ENCODE assay signal across 16 mouse cellular contexts in the genomic region with DNA sequence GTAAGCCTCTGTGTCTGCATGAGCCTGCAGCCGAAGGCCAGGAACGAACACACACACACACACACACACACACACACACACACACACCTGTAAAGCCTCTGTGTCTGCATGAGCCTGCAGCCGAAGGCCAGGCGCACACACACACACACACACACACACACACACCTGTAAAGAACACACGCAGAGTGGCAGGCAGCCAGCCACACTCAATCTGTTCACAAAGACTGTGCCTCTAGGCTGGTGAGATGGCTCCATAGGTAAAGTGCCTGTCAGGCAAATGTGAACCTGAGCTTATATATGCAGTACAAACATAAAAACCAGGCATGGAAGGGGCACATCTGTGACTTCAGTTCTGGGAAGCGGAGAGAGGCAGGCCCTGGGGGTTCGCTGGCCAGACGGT. TPM values are rescaled to one million over a fixed set of nuclear protein-coding genes. Genes with fewer than 3 reads are reported as not detected.
DNase-seq lines count a peak whose midpoint lies in the region; ATAC-seq lines count a peak whose summit lies in the region.
"Had no signal": no experiment of that assay in that cellular context is flagged by ENCODE, and none has a peak within 500 bp of the region (broad histone marks: within the 10 kb centered on the region; RNA-seq: fewer than 3 reads in every experiment).

No protein-coding gene starts in this region.

- peak overlapping the region; percentile 24 for H3K27ac ChIP-seq in midbrain, embryonic 16.5 days (ENCODE audit: low read length)
- no peak overlapping the region for H3K27ac ChIP-seq in midbrain, embryonic 10.5 days (replicated peaks)
- H3K27ac ChIP-seq in forebrain, embryonic 15.5 days (replicated peaks), result peak overlapping the region; percentile 26; the same call in 1 of the 2 replicates
- peak overlapping the region; percentile 60 for H3K27ac ChIP-seq in neural tube, embryonic 15.5 days (replicated peaks)

- no peaks in the 10 kb centered on the region for H3K27me3 ChIP-seq in midbrain, embryonic 16.5 days (ENCODE audit: control insufficient read depth, insufficient read depth, low read depth, low read length)
- no peaks in the 10 kb centered on the region for H3K27me3 ChIP-seq in midbrain, embryonic 10.5 days (ENCODE audit: low read depth, poor library complexity, severe bottlenecking)
- H3K27me3 ChIP-seq in forebrain, embryonic 15.5 days, result no peaks in the 10 kb centered on the region
- H3K27me3 ChIP-seq in neural tube, embryonic 15.5 days (replicated peaks), result no peaks in the 10 kb centered on the region
- H3K27me3 ChIP-seq: Patski had no signal

- H3K9me3 ChIP-seq in midbrain, embryonic 16.5 days (replicated peaks; ENCODE audit: control insufficient read depth, low read length, poor library complexity, severe bottlenecking), result no peaks in the 10 kb centered on the region
- H3K9me3 ChIP-seq in midbrain, embryonic 10.5 days (replicated peaks), result no peaks in the 10 kb centered on the region
- H3K9me3 ChIP-seq in forebrain, embryonic 15.5 days, result no peaks in the 10 kb centered on the region
- H3K9me3 ChIP-seq in neural tube, embryonic 15.5 days (replicated peaks), result no peaks in the 10 kb centered on the region

- H3K36me3 ChIP-seq in midbrain, embryonic 16.5 days (ENCODE audit: control insufficient read depth, insufficient read depth, low read length), result no peaks in the 10 kb centered on the region
- peaks cover 7% of the 10 kb centered on the region; the same call in 1 of the 2 replicates for H3K36me3 ChIP-seq in midbrain, embryonic 10.5 days
- no peaks in the 10 kb centered on the region for H3K36me3 ChIP-seq in forebrain, embryonic 15.5 days
- H3K36me3 ChIP-seq in neural tube, embryonic 15.5 days, result no peaks in the 10 kb centered on the region

- no peak overlapping the region for H3K4me3 ChIP-seq in midbrain, embryonic 16.5 days (ENCODE audit: low read depth, low read length)
- H3K4me3 ChIP-seq in midbrain, embryonic 10.5 days, result no peak overlapping the region
- no peak overlapping the region for H3K4me3 ChIP-seq in forebrain, embryonic 15.5 days
- H3K4me3 ChIP-seq in neural tube, embryonic 15.5 days (replicated peaks), result no peak overlapping the region

- H3K4me1 ChIP-seq in midbrain, embryonic 16.5 days (ENCODE audit: control insufficient read depth, insufficient read depth, low read length), result peaks cover 36% of the 10 kb centered on the region
- H3K4me1 ChIP-seq in midbrain, embryonic 10.5 days, result peaks cover 68% of the 10 kb centered on the region
- peaks cover 34% of the 10 kb centered on the region for H3K4me1 ChIP-seq in forebrain, embryonic 15.5 days
- peaks cover 60% of the 10 kb centered on the region for H3K4me1 ChIP-seq in neural tube, embryonic 15.5 days

- no peak overlapping the region for H3K9ac ChIP-seq in midbrain, embryonic 16.5 days (ENCODE audit: low read depth, low read length)
- H3K9ac ChIP-seq in forebrain, embryonic 15.5 days (replicated peaks), result no peak overlapping the region
- no peak overlapping the region for H3K9ac ChIP-seq in neural tube, embryonic 15.5 days (replicated peaks)
- H3K9ac ChIP-seq: liver, postnatal 0 days had no signal

- no peak for ATAC-seq in midbrain, embryonic 16.5 days
- ATAC-seq in forebrain, embryonic 15.5 days (replicated peaks), result 0 out of 2 replicates have a peak, but pooled peaks have one; percentile 27
- peak; percentile 8; the same call in 1 of the 2 replicates for ATAC-seq in neural tube, embryonic 15.5 days (ENCODE audit: low FRiP score)
- no peak for ATAC-seq in megakaryocyte-erythroid progenitor cell, adult 5-6 weeks (replicated peaks; ENCODE audit: low FRiP score, low TSS enrichment, poor library complexity, severe bottlenecking)
- ATAC-seq: liver, postnatal 0 days; Patski had no signal

- H3K4me2 ChIP-seq in midbrain, embryonic 16.5 days (ENCODE audit: low read length), result no peak overlapping the region
- no peak overlapping the region for H3K4me2 ChIP-seq in forebrain, embryonic 15.5 days (replicated peaks)
- no peak overlapping the region for H3K4me2 ChIP-seq in neural tube, embryonic 15.5 days
- H3K4me2 ChIP-seq: heart, embryonic 11.5 days had no signal

- 60% methylated on average over 8 of the region's 8 CpGs for WGBS in midbrain, embryonic 16.5 days
- 85% methylated on average over 8 of the region's 8 CpGs for WGBS in midbrain, embryonic 10.5 days
- WGBS in forebrain, embryonic 15.5 days, result 64% methylated on average over 8 of the region's 8 CpGs
- 68% methylated on average over 8 of the region's 8 CpGs for whole genome bisulfite sequencing in neural tube, embryonic 15.5 days

- DNase-seq in cerebellum, adult 11-12 months, result peak; percentile 61
- no peak for DNase-seq in cerebellum, adult 11 months
- DNase-seq in midbrain, embryonic 10.5 days (ENCODE audit: low spot score), result no peak
- no peak for DNase-seq in heart, postnatal 36 days
- DNase-seq: gastrocnemius, postnatal 25 days; heart, postnatal 4 days; kidney, adult 2 months; liver, postnatal 0 days; lung, postnatal 4 days; right cerebral cortex, postnatal 4 days had no signal

- intact Hi-C loops in heart, postnatal 36 days (cut with DNase I), result no loop called here

RNA-seq across cellular contexts. Expression of a gene that starts 20.1 kb away (rescaled TPM):
- polyA plus RNA-seq in midbrain, embryonic 16.5 days (2015; fragmentation: Nextera tagmentation; extraction: Ambion mirVana), result 8.2 and 9.3 TPM in 2 replicates
- polyA plus RNA-seq in midbrain, embryonic 10.5 days (2016; fragmentation: Nextera tagmentation; extraction: Ambion mirVana), result 6.6 and 9.3 TPM in 2 replicates
- polyA plus RNA-seq in forebrain, embryonic 15.5 days (2015; fragmentation: Nextera tagmentation; extraction: Ambion mirVana), result 10.5 and 11.5 TPM in 2 replicates
- polyA plus RNA-seq in neural tube, embryonic 15.5 days (2015; fragmentation: Nextera tagmentation; extraction: Ambion mirVana), result 6.3 and 6.6 TPM in 2 replicates
- total RNA-seq in megakaryocyte-erythroid progenitor cell, adult 5-6 weeks (2014; fragmentation: Nextera tagmentation), result 25.2 and 26.1 TPM in 2 replicates
- 6.1 and 10.9 TPM in 2 replicates for total RNA-seq in megakaryocyte-erythroid progenitor cell, adult 5-6 weeks (2017)
- 10 to 100 TPM; 27.5 to 28.8 TPM for total RNA-seq in heart, postnatal 36 days (2021)

Comparison
In these comparisons a context has a peak if more than half of its experiments do, and no peak if none do; other contexts are left out.
1. ATAC-seq: peak in forebrain, embryonic 15.5 days (single experiment) and neural tube, embryonic 15.5 days (single experiment); none in midbrain, embryonic 16.5 days (single experiment) and megakaryocyte-erythroid progenitor cell, adult 5-6 weeks (single experiment).